Mouse (Mus musculus): ENCODE measurements at regions not wholly inside any gene's neighbourhood (a gene's known extent, or its start where the extent isn't known, plus 50 kb on each side); places are given as distances from the start of the nearest gene placed in this dataset.

DNA sequence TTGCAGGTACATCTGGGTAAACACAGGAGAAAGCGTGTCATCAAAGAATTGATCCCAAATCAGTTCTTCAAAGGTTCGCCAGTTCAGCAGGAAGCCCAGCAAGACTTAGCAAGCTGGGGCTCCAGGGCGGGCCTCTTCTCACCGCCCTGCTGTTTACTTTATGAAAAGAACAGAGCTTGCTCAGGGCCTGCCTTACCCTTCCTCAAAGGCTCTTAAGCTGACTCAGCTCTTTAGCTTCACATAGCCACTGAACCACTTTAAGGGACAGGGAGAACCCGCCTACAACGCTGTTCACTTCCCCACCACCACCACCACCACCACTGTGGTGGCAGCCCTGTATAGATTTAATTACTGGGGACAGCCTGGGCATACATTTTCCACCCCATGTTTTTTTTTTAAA, 148.5 kb downstream of the Clic5 start:
- DNase-seq, result no peak

DNA sequence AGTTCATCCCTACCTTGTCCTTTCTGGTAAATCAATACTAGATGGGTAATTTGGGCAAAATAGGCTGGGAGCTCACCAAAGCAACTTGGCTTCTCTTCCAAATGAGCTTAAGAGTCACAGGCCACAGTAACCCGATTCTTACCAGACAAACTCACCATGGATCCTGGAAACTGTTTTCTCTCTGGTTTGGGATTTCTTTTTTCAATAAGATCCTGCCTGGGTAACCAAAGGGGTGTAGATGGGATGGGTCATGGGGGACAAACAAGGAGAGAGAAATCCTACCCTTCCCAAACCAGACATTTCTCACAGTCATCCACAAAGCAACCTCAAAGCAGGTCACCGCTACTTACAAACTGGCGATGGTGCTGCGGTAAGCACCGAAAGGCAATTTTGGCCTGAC, 148.9 kb downstream of the Clic5 start:
- DNase-seq, result no peak

DNA sequence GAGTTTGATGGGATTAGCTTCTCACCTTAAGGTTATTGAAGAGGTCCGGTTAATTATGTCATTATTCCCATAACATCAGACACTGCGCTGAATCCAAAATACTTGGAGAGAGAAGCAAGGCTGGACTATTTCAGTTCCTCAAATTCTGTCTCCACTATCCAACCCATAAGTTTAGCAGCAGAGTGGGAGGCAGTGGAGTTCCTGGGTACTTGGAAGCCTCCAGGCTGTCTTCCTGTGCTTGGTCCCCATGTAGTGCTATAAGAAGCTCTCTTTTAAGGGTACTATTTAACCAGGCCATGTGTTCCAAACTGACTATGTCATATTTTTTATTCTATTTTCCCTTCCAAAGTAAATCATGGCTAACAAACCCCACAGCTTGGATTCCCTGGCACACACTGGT, 156.2 kb downstream of the Clic5 start:
- DNase-seq, result no peak

DNA sequence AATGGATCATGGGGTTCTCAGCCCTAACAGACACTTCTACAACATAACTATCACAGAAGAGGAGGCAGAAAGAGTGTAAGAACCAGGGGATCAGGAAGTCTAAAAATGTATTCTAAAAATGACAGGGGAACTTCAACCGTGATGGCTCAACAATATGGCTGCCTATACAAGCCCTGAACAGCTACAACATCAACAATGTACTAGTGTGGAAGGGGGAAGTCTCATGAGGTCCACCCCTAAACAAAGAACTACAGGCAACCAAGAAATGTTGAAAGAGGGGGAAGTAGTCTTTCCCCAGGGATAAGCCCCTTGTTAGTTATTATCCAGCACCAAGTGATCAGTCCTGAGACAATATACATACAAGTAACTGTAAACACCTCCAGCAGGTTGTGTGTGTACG, 157.0 kb downstream of the Clic5 start:
- DNase-seq, result no peak

DNA sequence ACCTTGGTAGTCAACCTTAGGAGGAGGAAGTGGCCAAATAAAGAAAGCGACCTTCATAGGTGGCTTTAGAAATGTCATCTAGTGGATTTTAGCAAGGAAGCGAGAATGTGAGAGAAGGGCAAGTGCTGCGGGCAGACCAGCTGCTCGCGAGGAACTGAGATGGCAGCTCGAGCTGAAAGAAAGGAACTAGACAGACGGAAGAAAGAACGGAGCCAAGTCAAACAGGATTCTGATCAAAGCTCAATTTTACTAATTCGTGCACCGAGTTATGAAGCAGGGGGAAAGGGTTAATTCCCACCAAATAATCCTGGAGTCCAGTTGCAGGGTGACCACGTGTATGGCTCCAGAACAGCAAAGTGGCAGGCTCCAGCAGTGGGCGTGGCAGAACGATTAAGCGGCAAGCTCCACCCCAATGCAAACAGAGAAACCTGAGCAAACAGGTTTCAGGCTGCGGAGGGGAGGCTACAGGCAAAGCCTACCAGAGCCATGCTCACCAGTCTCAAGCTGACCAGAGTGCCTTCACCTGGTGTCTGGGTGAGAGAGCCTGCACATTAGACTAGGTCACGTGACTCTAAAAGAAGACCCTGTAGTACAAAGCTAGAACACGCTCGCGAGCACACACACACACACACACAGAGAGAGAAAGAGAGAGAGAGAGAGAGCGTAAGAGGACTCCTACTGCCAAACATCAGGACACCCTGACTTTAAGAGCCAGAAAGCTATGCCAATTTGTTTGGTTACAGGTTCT, 162.0 kb downstream of the Clic5 start:
- DNase-seq, result no peak

DNA sequence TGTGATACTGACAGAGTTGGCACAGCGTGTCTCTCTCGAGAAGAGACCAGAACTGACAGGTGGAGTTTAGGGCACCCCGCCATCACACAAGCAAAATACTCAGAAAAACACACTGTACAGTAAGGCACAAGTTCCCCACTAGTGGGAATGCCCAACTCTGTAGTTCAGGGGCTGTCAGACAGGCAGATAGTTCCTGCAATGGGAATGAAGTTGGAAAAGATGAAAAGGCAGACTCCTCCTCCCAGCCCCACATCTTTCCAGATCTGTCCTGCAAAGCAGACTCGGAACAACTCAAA, 162.5 kb downstream of the Clic5 start:
- DNase-seq, result no peak

DNA sequence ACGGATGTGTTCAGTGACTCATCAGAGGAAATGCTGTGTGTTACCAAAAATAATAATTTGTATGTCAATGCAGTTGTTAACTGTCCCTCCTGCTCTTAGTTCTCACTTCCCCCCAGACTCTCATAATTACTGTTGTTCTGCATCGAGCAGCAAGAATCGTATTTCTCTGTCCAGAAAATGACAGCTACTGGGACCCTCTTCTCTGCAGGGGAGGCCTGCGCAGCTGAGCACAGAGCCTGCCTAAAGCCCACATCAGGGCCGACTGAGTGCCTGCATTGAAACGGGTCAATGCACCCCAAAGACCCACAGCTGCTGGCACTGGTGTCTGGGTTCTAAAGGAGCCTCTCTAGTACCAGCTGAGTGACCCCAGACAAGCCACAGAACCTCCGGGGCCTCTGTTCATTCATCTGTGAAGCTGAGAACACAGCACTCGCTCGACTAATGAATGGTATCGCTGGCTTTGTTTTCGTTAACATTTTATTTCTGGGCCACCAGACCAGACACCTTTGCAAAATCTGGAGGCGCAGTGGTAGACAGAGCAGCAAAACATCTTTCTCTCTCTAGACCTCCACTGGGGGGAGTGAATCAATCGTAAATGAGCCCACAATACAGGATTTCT, 163.2 kb downstream of the Clic5 start:
- DNase-seq, result no peak

DNA sequence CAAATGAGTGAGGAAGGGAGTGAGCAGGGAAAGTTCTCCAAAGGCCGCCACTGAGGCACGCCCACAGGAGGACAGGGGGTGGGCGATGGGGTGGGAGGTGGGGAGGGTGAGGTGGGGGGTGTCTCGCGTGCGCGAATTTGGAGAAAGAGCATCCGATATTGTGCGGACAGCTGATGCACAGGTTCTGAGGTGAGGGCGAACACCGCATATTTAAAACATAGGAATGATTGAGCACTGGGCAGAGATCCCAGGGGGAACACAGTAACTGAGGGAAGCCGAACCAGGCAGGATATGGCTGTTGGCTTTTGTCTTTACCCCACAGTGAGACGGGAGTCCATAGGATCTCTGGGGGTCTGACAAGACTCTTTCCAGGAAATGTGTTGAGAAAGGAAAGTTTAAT, 163.8 kb downstream of the Clic5 start:
- DNase-seq, result no peak

DNA sequence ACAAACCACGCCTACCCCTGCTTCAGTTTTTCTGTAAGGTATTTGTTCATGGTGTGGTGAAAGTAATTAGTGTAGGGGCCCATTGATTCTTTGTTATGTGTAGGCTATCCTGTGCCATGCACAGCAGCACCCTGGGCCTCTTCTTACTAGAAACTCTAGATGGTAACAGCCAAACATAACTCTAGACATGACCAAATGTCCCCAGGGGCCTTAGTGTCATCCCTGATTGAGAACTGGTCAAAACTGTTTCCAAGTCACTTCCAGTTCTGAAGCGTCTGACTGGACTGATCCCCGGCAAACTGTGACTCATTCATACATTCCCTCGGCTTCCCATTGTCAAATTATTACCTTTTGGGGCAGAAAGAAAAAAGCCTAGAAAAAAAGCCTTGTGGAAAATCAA, 174.7 kb downstream of the Clic5 start:
- no peak for DNase-seq

DNA sequence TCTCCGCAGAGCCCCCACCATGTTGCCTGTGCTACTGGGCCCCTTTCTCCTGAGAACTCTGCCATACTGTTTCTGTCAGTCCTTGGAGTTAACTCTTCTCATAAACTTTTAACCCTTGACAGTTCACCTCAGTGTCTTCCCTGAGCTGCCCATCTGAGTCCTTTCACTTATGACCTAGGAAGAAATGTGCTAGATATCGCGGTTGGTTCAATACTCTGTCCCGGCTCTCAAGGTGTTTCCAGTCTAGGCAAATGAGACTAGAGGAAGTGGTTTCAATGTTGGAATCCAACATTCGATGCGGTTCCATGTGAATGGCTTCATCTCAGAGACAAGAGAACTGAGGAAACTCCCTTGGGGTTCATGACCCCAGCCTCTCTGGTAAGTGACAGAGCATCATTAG, 176.1 kb downstream of the Clic5 start:
- DNase-seq, result no peak

DNA sequence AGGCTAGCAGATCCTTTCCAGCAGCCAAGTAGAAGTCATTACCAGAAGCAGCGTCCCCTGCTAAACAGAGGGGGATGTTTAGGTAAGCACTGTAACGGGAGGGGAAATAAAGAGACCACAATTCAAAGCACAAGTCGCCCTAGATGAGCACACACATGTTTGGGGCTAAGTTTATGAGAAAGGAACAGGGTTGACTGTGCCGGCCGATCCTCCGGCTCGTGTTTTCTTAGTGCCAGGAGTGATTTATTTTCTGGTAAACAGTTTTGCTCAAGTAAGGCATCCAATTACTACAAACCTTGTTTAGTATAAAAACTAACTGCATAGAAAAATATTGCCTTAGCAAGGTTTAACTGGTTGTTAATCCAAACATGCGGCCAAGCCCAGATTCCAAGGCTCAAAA, 178.1 kb downstream of the Clic5 start:
- no peak for DNase-seq

DNA sequence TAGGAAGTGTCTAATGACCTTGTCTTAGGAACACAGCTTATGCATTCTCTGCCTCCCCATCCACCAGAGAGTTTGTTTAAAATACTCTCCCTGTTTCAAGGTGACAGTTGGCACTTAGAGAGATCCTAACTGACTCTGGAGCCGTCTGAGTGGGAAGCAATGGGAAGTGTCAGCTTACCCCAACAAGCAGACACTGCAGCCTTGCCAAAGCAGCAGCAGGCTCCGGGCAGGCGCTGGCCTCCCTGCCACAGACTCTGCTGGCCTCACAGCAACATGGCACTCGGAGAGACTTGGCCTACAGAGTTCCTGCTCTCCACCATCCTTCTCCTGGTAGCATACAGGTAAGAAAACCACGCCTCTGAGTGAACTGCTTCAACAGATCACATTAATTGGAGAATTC, 179.2 kb downstream of the Clic5 start:
- no peak for DNase-seq

DNA sequence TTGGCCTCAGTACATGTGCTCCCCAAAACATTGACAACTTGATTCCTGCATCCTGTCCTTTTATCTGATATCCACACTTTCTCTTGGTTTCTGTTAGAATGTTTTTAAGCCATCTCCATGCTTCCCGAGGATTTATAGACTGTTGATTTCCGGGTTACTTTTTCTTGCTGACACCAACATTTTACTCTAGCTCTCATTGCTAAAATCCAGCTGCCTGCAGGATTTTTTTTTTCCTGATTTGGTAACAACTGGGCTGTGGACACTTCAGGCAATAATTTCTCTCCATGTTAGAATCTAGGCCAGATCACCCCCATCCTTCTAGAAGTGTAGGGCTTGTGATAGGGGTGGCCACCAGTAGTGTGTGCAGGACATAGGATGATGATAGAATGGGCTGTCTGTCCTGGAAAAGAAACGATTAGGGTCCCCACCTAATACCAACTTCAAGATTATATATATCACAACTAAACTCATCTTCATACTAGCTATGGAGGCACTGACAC, 182.6 kb downstream of the Clic5 start:
- no peak for DNase-seq

DNA sequence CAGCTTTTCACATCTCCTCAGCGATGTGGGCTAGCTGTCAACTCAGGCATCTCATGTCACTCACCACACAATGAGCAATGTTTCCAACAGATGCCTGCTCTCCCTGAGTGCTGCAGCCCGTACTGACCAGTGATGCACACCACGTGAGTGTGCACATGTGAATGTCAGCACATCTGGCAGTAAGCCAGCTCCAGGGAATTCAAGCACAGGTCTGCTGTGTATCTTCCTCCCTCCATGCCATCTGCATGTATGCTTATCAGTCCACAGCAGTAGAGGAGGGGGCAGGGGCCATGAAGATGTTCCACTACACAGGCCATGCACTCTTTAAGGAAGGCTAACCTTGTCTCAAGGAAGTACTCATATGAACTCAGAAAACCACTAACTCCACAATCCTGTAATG, 183.2 kb downstream of the Clic5 start:
- DNase-seq, result no peak

DNA sequence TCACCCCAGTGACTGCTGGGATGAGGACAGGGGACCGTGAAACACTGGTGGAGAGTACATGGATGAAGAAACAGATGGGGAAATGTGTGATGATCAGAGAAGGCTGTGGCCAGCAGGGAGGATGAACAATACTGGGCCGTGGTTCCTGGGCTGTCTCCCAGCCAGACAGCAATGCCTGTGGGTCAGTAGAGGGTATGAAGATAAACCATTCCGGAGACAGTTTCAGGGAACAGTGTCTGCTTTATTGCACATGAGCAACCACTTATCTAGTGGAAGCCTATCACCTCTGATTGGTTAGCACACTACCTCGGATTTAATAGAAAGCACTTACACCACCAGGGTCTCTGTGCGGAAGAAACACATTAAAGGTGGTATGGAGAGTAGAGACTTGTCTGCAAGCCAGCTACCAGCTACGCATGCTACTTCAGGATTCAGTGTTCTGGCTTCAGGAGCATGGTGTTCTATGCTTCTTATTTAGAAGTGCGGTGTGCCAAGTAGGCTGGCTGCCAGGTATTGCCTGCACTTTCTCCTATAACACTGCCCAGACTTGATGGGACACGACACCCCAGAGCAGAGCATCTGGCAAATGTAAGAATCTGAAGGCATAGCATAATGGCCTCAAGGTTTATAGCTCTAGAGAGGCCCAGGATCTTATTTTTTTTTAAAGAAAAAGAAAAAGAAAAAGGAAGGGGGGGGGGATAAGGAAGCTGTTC, 185.5 kb downstream of the Clic5 start:
- DNase-seq, result peak; percentile 49

DNA sequence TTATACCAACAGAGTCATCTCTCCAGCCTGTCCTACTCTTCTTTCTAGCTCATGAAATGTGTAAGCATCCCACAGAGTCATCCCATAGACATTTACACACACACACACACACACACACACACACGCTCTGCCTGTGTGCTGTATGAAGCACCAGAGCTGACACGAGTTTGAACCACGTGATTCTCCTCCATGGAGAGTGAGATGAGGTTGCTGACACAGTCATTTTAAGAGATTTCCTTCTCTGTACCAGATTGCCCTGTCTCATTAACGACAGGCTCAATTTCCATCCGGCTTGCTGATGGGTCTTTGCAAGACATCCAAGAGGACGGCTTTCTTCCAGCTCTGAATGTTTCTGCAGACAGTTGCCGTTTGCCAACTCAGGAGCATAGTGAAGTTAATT, 190.0 kb downstream of the Clic5 start:
- no peak for DNase-seq

DNA sequence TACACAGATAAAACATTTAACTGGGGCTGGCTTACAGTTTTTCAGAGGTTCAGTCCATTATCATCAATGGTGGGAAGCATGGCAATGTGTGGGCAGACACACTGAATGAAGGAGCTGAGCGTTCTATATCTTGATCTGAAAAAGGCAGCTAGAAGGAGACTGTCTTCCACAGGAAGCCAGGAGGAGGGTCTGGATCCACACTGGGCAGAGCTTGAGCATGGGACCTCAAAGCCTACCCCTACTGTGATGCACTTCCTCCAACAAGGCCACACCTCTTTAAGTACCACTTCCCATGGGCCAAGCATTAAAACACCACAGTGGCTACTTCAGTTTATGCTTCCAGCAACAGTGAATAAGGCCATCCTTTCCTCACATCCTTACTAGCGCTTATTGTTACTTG, 200.5 kb downstream of the Clic5 start:
- DNase-seq, result no peak

DNA sequence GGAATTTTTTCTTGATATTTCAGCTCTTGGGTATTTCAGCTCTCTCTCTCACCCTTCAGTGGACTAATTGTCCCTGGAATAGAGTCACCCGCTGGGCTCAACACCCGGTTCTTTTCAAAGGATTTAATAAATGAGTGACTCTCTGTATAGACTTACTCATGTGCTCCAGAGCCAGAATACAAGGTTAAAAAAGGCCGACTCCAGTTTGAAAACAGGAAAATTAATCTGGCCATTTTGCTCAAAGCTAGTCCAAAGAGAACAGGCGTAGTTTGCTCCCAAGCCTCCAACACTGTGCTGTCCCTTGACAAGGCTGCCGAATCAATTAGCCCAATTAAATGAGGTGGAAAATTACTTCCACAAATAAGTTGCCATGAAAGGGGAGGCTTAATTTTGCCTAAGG, 209.4 kb downstream of the Clic5 start:
- DNase-seq, result no peak

DNA sequence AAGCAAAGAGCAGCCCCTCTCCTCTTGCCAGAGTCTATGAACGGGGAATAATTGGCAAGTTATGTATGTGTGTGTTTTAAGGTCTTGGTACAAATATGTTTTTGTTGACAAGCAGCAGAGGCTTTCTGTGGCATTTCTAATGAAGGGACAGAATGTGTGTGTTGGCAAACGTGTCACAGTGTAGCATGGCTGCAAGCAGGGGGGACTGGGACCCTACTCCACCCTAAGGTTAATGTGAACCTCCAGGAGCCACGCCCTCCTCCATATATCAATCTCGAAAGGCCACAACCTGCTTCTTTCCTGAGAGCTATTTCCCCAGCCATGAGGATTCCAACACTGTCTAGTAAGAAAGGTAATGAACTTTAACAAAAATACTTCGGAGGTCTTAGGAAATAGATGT, 209.8 kb downstream of the Clic5 start:
- no peak for DNase-seq

DNA sequence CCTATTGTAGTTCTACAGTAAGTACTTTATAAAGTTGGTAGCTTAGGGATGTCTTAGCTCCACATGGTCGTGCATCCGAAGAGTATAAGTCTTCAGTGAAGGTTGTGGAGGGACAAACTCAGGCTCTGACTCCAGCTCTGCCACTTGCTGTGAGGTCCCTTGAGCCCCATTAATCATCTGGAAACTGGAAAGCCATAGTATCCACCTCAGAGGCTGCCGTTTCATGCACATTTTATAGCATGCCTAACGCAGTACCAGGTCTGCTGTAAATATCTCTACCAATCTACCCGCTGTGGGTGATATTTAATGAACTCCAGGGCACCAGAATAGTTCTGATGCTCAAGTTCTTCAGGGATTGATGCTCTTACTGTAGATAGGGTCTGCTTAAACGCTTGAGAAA, 216.5 kb downstream of the Clic5 start:
- DNase-seq, result no peak

DNA sequence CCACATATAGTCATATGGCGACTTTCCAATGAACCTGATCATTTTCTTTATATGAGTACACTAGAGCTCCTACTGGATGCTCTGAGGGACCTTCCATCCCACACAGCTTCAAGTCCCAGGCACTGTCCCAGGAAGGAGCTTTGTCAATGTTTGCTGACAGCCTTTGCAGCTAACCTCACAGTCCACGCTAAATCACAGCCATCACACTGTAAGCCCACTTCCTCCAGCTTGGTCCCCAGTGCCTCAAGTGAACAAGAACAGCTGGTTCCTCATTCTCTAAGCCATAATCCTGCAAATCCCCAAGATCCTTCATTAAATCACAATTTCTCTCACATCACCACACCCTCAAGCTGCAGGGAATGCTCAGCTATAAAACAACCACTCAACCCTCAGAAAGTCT, 222.6 kb downstream of the Clic5 start:
- no peak for DNase-seq

DNA sequence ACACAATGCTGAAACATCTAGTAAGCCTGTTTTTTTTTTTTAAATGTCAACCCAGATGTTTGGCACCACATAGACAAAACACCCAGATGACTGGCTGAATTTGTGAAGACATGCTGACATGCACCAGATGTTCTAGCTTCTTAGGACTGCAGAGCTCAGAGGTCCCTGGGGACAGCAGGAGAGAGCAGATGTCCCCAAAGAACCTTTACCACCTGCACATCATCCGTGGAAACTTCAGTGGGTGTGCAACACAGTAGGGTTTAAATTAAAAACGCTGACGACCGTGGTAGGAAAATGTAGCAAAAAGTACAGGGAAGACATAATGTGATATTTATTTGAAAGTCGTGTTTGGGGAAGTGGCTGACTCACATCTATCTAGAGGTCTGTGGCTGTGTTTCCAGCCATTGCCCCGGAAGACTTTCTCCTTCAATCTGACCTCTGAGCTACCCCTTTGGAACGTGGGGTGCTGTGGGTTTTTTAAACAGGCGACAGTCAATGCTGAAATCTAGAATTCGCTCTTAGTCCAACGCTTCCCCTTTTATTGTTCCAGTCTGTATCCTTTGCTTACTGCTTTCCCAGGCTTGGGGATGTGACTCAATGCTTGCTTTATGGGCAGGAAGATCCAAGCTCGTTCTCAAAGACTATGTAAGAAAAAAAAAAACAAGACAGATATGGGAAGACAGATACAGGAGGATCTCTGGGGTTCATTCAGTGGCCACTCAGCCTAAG, 230.5 kb downstream of the Clic5 start:
- DNase-seq, result no peak

DNA sequence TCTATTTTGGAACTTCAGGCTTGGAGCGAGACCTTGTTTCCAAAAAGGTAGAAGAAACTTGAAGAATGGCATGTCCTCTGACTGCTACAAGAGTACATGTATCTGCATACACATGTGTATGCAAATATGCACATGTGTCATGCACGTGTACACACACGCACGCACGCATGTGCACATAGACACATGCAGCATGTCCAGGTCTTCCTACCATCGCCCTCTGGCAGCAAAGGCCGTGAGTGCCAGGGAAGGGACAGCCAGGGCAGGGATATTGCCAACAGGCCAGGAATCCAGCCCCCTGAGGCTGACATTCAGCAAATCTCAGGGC, 231.0 kb downstream of the Clic5 start:
- DNase-seq, result no peak

Data from adrenal gland, postnatal 10 days (tissue).